Mouse (Mus musculus) colon, adult 2 months (tissue): Measurements from ENCODE around the gene Apol10a. TPM values are rescaled to one million over a fixed set of nuclear protein-coding genes. Genes with fewer than 3 reads are reported as not detected.

Experiments
- polyA plus RNA-seq: library from polyadenylated mRNA; depleted of rRNA; stranded (reverse); fragments of >200 nt; gene quantifications from 2 replicates; pipeline ENCODE4 v1.2.3, GENCODE M21; 2012; rRNA removed

Gene Apol10a
- 10.6 and 16.7 TPM in 2 replicates for polyA plus RNA-seq

GRCm38 (mm10) chr15:77476693-77477092, at the start of gene Apol10a:
Apol10a (plus strand) TSS chr15:77477047.

GRCm38 (mm10) chr15:77447392-77447791, 29.5 kb upstream of the Apol10a start, which contains the start of gene Apol7b:
Apol7b (minus strand) TSS chr15:77447492.

GRCm38 (mm10) chr15:77507966-77508365, 31.1 kb downstream of the Apol10a start, which contains the start of gene Apol11a:
Apol11a (plus strand) TSS chr15:77508271.

GRCm38 (mm10) chr15:77533216-77533615, 56.4 kb downstream of the Apol10a start, which contains the start of gene Apol7c:
Apol7c (minus strand) TSS chr15:77533316.

Other genes with a start within 250 kb of the Apol10a start
- gene Rbfox2, start 170.0 kb upstream of the Apol10a start, polyA plus RNA-seq = 50.7 and 51.9 TPM in 2 replicates
- gene Apol7a, start 77.9 kb upstream of the Apol10a start, polyA plus RNA-seq = 4.1 and 9.1 TPM in 2 replicates
- 5.0 and 5.8 TPM in 2 replicates for gene Apol9a, start 65.9 kb upstream of the Apol10a start, polyA plus RNA-seq
- gene Apol7b, start 29.6 kb upstream of the Apol10a start, polyA plus RNA-seq = 0.14 TPM in 1 of 2 replicates, not detected in the other
- not detected in 2 replicates for gene Apol11a, start 31.2 kb downstream of the Apol10a start, polyA plus RNA-seq
- 4.8 and 9.0 TPM in 2 replicates for gene Apol7c, start 56.3 kb downstream of the Apol10a start, polyA plus RNA-seq
- not detected in 2 replicates for gene 1700025B11Rik, start 84.8 kb downstream of the Apol10a start, polyA plus RNA-seq
- gene Apol10b, start 119.1 kb downstream of the Apol10a start, polyA plus RNA-seq = 0.12 and 0.19 TPM in 2 replicates
- gene Gm36245, start 122.2 kb downstream of the Apol10a start, polyA plus RNA-seq = not detected in 2 replicates
- gene Apol11b, start 166.2 kb downstream of the Apol10a start, polyA plus RNA-seq = 0.10 TPM in 1 of 2 replicates, not detected in the other
- gene Apol7e, start 221.8 kb downstream of the Apol10a start, polyA plus RNA-seq = 1.1 and 1.4 TPM in 2 replicates